Mouse (Mus musculus) hindbrain, embryonic 11.5 days (tissue): ENCODE measurements around the gene Ccpg1. TPM values are rescaled to one million over a fixed set of nuclear protein-coding genes. Genes with fewer than 3 reads are reported as not detected.

Experiments
- ATAC-seq: fragments of 200-750 bp; cut with Nextera tagmentation; 2 replicates; pipeline ENCODE4 v1.8.0; 2017; ENCODE audit warnings: mild to moderate bottlenecking, moderate TSS enrichment, moderate library complexity; ENCODE audit not compliant: low FRiP score
- DNase-seq: peaks from one replicate; pipeline ENCODE4 v3.0.0-alpha.2; 2015; ENCODE audit warnings: low spot score
- H3K27ac ChIP-seq: fragments of 300-500 bp; sonication (generic); 2 replicates; pipeline ENCODE4 v1.5.1; 2014; ENCODE audit warnings: mild to moderate bottlenecking, low read depth, low read length
- H3K27me3 ChIP-seq: fragments of 300-500 bp; sonication (generic); 2 replicates; pipeline ENCODE4 v1.6.1; 2014; ENCODE audit warnings: mild to moderate bottlenecking, low read length, moderate library complexity, mixed read lengths; ENCODE audit not compliant: control insufficient read depth, insufficient read depth
- H3K36me3 ChIP-seq: fragments of 300-500 bp; sonication (generic); 2 replicates; pipeline ENCODE4 v1.6.1; 2014; ENCODE audit warnings: mild to moderate bottlenecking, low read length, moderate library complexity, mixed read lengths; ENCODE audit not compliant: control insufficient read depth, insufficient read depth
- H3K4me1 ChIP-seq: fragments of 300-500 bp; sonication (generic); replicated peaks from 2 replicates; pipeline ENCODE4 v1.6.1; 2014; ENCODE audit warnings: low read length, mixed read lengths; ENCODE audit not compliant: control insufficient read depth, insufficient read depth
- H3K4me2 ChIP-seq: fragments of 300-500 bp; sonication (generic); replicated peaks from 2 replicates; pipeline ENCODE4 v1.6.1; 2014; ENCODE audit warnings: mild to moderate bottlenecking, low read depth, low read length
- H3K4me3 ChIP-seq: fragments of 300-500 bp; sonication (generic); 2 replicates; pipeline ENCODE4 v1.5.1; 2014; ENCODE audit warnings: low read depth, low read length
- H3K9ac ChIP-seq: fragments of 300-500 bp; sonication (generic); 2 replicates; pipeline ENCODE4 v1.6.1; 2014; ENCODE audit warnings: low read depth, low read length
- H3K9me3 ChIP-seq: fragments of 300-500 bp; sonication (generic); 2 replicates; pipeline ENCODE4 v1.6.1; 2016; ENCODE audit warnings: low read length; ENCODE audit not compliant: control insufficient read depth
- WGBS: fragments of 180-500 bp; shearing (Covaris S2); extraction: QIAGEN DNeasy Blood & Tissue Kit; methylation state at CpG from one replicate; pipeline ENCODE4 v1.1.7; 2014; 5-methylcytosine and 5-hydroxymethylcytosine counted together
- polyA plus RNA-seq: library from polyadenylated mRNA; unstranded; fragments of >200 nt; fragmentation: Nextera tagmentation; extraction: Ambion mirVana; gene quantifications from 2 replicates; pipeline ENCODE4 v1.2.1, GENCODE M21; 2014

Gene Ccpg1
- polyA plus RNA-seq, 1 experiment from 2014 or later, result 33.6 TPM

- 82% methylated on average over 1 of the region's 1 CpGs for WGBS
- ATAC-seq, result no peak
- no peak overlapping the region for H3K9ac ChIP-seq
- H3K9me3 ChIP-seq, result no peaks in the 10 kb centered on the region
- H3K27me3 ChIP-seq, result no peaks in the 10 kb centered on the region
- H3K4me1 ChIP-seq, result no peaks in the 10 kb centered on the region
- no peak overlapping the region for H3K4me2 ChIP-seq
- DNase-seq, result no peak
- H3K27ac ChIP-seq, result no peak overlapping the region
- H3K36me3 ChIP-seq, result no peaks in the 10 kb centered on the region
- no peak overlapping the region for H3K4me3 ChIP-seq
Observed at GRCm38 (mm10) chr9:72975242-72975641, 10.0 kb upstream of the Ccpg1 start.

- no peak overlapping the region for H3K27ac ChIP-seq
- H3K9me3 ChIP-seq, result no peaks in the 10 kb centered on the region
- no peak overlapping the region for H3K4me3 ChIP-seq
- H3K9ac ChIP-seq, result no peak overlapping the region
- peaks cover 4% of the 10 kb centered on the region for H3K4me1 ChIP-seq
- no peak overlapping the region for H3K4me2 ChIP-seq
- WGBS, result 66% methylated on average over 2 of the region's 2 CpGs
- ATAC-seq (no peak), DNase-seq (no peak)
- H3K36me3 ChIP-seq, result no peaks in the 10 kb centered on the region
- no peaks in the 10 kb centered on the region for H3K27me3 ChIP-seq
Observed at GRCm38 (mm10) chr9:72983066-72983465, 2.2 kb upstream of the Ccpg1 start.

- no peak for DNase-seq
- ATAC-seq, result no peak
- Histone ChIP-seq H3K27ac (no peak overlapping the region), H3K36me3 (no peaks in the 10 kb centered on the region), H3K4me1 (peaks cover 4% of the 10 kb centered on the region), H3K9me3 (no peaks in the 10 kb centered on the region), H3K4me2 (no peak overlapping the region), H3K4me3 (no peak overlapping the region), H3K9ac (no peak overlapping the region), H3K27me3 (no peaks in the 10 kb centered on the region)
- WGBS, result 67% methylated on average over 3 of the region's 3 CpGs
Observed at GRCm38 (mm10) chr9:72987703-72988102, 2.5 kb downstream of the Ccpg1 start.

- no peak overlapping the region for H3K4me2 ChIP-seq
- H3K36me3 ChIP-seq, result no peaks in the 10 kb centered on the region
- no peak for DNase-seq
- H3K9me3 ChIP-seq, result no peaks in the 10 kb centered on the region
- H3K4me1 ChIP-seq, result peaks cover 4% of the 10 kb centered on the region
- no peak for ATAC-seq
- 82% methylated on average over 5 of the region's 5 CpGs for WGBS
- no peak overlapping the region for H3K9ac ChIP-seq
- H3K4me3 ChIP-seq, result no peak overlapping the region
- H3K27ac ChIP-seq, result no peak overlapping the region
- H3K27me3 ChIP-seq, result no peaks in the 10 kb centered on the region
Observed at GRCm38 (mm10) chr9:72988706-72989105, 3.5 kb downstream of the Ccpg1 start.

GRCm38 (mm10) chr9:72991420-72991819 is 6.2 kb downstream of the Ccpg1 start:
- no peak for ATAC-seq
- 94% methylated on average over 2 of the region's 2 CpGs for WGBS
- no peak overlapping the region for H3K4me2 ChIP-seq

GRCm38 (mm10) chr9:72992576-72992975 is 7.3 kb downstream of the Ccpg1 start:
- DNase-seq (no peak), ATAC-seq (no peak)
- no peak overlapping the region for H3K4me3 ChIP-seq
- no peak overlapping the region for H3K9ac ChIP-seq
- no peaks in the 10 kb centered on the region for H3K4me1 ChIP-seq
- no peaks in the 10 kb centered on the region for H3K36me3 ChIP-seq
- WGBS, result 88% methylated on average over 5 of the region's 5 CpGs
- no peak overlapping the region for H3K4me2 ChIP-seq
- no peaks in the 10 kb centered on the region for H3K9me3 ChIP-seq
- no peaks in the 10 kb centered on the region for H3K27me3 ChIP-seq
- H3K27ac ChIP-seq, result no peak overlapping the region

More at GRCm38 (mm10) chr9:72991420-72991819, 6.2 kb downstream of the Ccpg1 start:
- no peak overlapping the region for H3K9ac ChIP-seq
- H3K27me3 ChIP-seq, result no peaks in the 10 kb centered on the region
- no peak overlapping the region for H3K27ac ChIP-seq
- no peaks in the 10 kb centered on the region for H3K4me1 ChIP-seq
- DNase-seq, result no peak
- no peak overlapping the region for H3K4me3 ChIP-seq
- no peaks in the 10 kb centered on the region for H3K9me3 ChIP-seq
- no peaks in the 10 kb centered on the region for H3K36me3 ChIP-seq

- H3K4me2 ChIP-seq, result no peak overlapping the region
- H3K4me3 ChIP-seq, result no peak overlapping the region
- H3K27me3 ChIP-seq, result no peaks in the 10 kb centered on the region
- H3K27ac ChIP-seq, result no peak overlapping the region
- ATAC-seq (no peak), DNase-seq (no peak)
- H3K4me1 ChIP-seq, result no peaks in the 10 kb centered on the region
- H3K36me3 ChIP-seq, result no peaks in the 10 kb centered on the region
- H3K9ac ChIP-seq, result no peak overlapping the region
- H3K9me3 ChIP-seq, result no peaks in the 10 kb centered on the region
Observed at GRCm38 (mm10) chr9:72996167-72996566, 10.9 kb downstream of the Ccpg1 start.

GRCm38 (mm10) chr9:72996806-72997205 is 11.6 kb downstream of the Ccpg1 start:
- Histone ChIP-seq H3K4me1 (no peaks in the 10 kb centered on the region), H3K9me3 (no peaks in the 10 kb centered on the region), H3K9ac (no peak overlapping the region), H3K4me2 (no peak overlapping the region), H3K27me3 (no peaks in the 10 kb centered on the region), H3K27ac (no peak overlapping the region), H3K36me3 (no peaks in the 10 kb centered on the region), H3K4me3 (no peak overlapping the region)
- ATAC-seq (no peak), DNase-seq (no peak)
- 61% methylated on average over 7 of the region's 7 CpGs for WGBS

GRCm38 (mm10) chr9:73000487-73000886 is 15.3 kb downstream of the Ccpg1 start:
- no peak overlapping the region for H3K4me3 ChIP-seq
- 76% methylated on average over 2 of the region's 2 CpGs for WGBS

More at GRCm38 (mm10) chr9:73000487-73000886, 15.3 kb downstream of the Ccpg1 start:
- H3K27me3 ChIP-seq, result no peaks in the 10 kb centered on the region
- no peak overlapping the region for H3K4me2 ChIP-seq
- H3K36me3 ChIP-seq, result no peaks in the 10 kb centered on the region
- H3K9ac ChIP-seq, result no peak overlapping the region
- DNase-seq (no peak), ATAC-seq (no peak)
- H3K9me3 ChIP-seq, result no peaks in the 10 kb centered on the region
- H3K27ac ChIP-seq, result no peak overlapping the region
- no peaks in the 10 kb centered on the region for H3K4me1 ChIP-seq
